Comparison of ENCODE assay signal across 17 mouse cellular contexts in genomic region chr17:31967311-31967710, GRCm38 (mm10).
A peak's percentile ranks its signal among the peaks of the same experiment; 100 is the strongest.
DNase-seq lines count a peak whose midpoint lies in the region; ATAC-seq and TF ChIP-seq lines count a peak whose summit lies in the region.
"Had no signal": no experiment of that assay in that cellular context is flagged by ENCODE, and none has a peak within 500 bp of the region (broad histone marks: within the 10 kb centered on the region; RNA-seq: fewer than 3 reads in every experiment).

No protein-coding gene starts in this region.

- no peak overlapping the region for H3K4me2 ChIP-seq in forebrain, embryonic 16.5 days (ENCODE audit: low read length)
- H3K4me2 ChIP-seq in forebrain, embryonic 13.5 days = no peak overlapping the region
- no peak overlapping the region for H3K4me2 ChIP-seq in kidney, embryonic 16.5 days (replicated peaks; ENCODE audit: low read depth, low read length)
- H3K4me2 ChIP-seq: lung, embryonic 14.5 days had no signal

- no peak for TF ChIP-seq CTCF in left cerebral cortex, adult 2 months (IDR thresholded peaks at IDR 0.05)

- no peaks in the 10 kb centered on the region for H3K36me3 ChIP-seq in forebrain, embryonic 16.5 days (ENCODE audit: control insufficient read depth, insufficient read depth)
- H3K36me3 ChIP-seq in forebrain, embryonic 13.5 days (ENCODE audit: poor library complexity, severe bottlenecking) = no peaks in the 10 kb centered on the region
- H3K36me3 ChIP-seq in kidney, embryonic 16.5 days (ENCODE audit: insufficient read depth, low read length) = no peaks in the 10 kb centered on the region
- H3K36me3 ChIP-seq: G1E had no signal

- no peak overlapping the region for H3K9ac ChIP-seq in forebrain, embryonic 16.5 days (replicated peaks; ENCODE audit: low read depth, low read length)
- no peak overlapping the region for H3K9ac ChIP-seq in forebrain, embryonic 13.5 days
- no peak overlapping the region for H3K9ac ChIP-seq in kidney, embryonic 16.5 days (replicated peaks; ENCODE audit: low read length)
- H3K9ac ChIP-seq: lung, embryonic 14.5 days had no signal

- H3K4me3 ChIP-seq in forebrain, embryonic 16.5 days (replicated peaks; ENCODE audit: low read length) = no peak overlapping the region
- H3K4me3 ChIP-seq in forebrain, embryonic 13.5 days = no peak overlapping the region
- H3K4me3 ChIP-seq in kidney, embryonic 16.5 days (ENCODE audit: low read length) = no peak overlapping the region
- no peak overlapping the region for H3K4me3 ChIP-seq in left cerebral cortex, adult 2 months
- H3K4me3 ChIP-seq: heart, adult 2 months; myocyte had no signal

- peak; percentile 38; the same call in 1 of the 2 replicates for ATAC-seq in forebrain, embryonic 16.5 days
- no peak for ATAC-seq in forebrain, embryonic 13.5 days
- no peak for ATAC-seq in kidney, embryonic 16.5 days (ENCODE audit: low FRiP score, low TSS enrichment)
- peak; percentile 80 for ATAC-seq in granulocyte monocyte progenitor cell, adult 5-6 weeks (replicated peaks; ENCODE audit: poor library complexity, severe bottlenecking)

- DNase-seq in kidney, postnatal 36 days = no peak
- peak; percentile 5 to 9 for DNase-seq in B cell, adult 2 months
- DNase-seq in cerebellum, postnatal 10 days = no peak
- DNase-seq in left cerebral cortex, adult 2 months (ENCODE audit: extremely low spot score in 1 of 2, low spot score in 2 of 2) = no peak
- DNase-seq: cerebellum, adult 18-20 months; embryo, embryonic 11 days; heart, adult 2 months; heart, postnatal 14 days; lung, embryonic 14.5 days; right cerebral cortex, postnatal 4 days; thymus, postnatal 14 days had no signal

- H3K27ac ChIP-seq in forebrain, embryonic 16.5 days (ENCODE audit: low read length) = no peak overlapping the region
- no peak overlapping the region for H3K27ac ChIP-seq in forebrain, embryonic 13.5 days
- peak overlapping the region; percentile 95 for H3K27ac ChIP-seq in kidney, embryonic 16.5 days (ENCODE audit: low read length)
- H3K27ac ChIP-seq in left cerebral cortex, adult 2 months = no peak overlapping the region
- H3K27ac ChIP-seq: heart, adult 2 months had no signal

- H3K27me3 ChIP-seq in forebrain, embryonic 16.5 days (replicated peaks; ENCODE audit: control insufficient read depth, insufficient read depth, low read length) = no peaks in the 10 kb centered on the region
- H3K27me3 ChIP-seq in forebrain, embryonic 13.5 days = no peaks in the 10 kb centered on the region
- no peaks in the 10 kb centered on the region for H3K27me3 ChIP-seq in kidney, embryonic 16.5 days (ENCODE audit: insufficient read depth, low read length)

- 89% methylated on average over 4 of the region's 4 CpGs for WGBS in forebrain, embryonic 16.5 days
- WGBS in forebrain, embryonic 13.5 days = 90% methylated on average over 4 of the region's 4 CpGs
- WGBS in kidney, embryonic 16.5 days = 56% methylated on average over 4 of the region's 4 CpGs

- no peaks in the 10 kb centered on the region for H3K4me1 ChIP-seq in forebrain, embryonic 16.5 days (replicated peaks; ENCODE audit: control insufficient read depth, insufficient read depth, low read length)
- no peaks in the 10 kb centered on the region for H3K4me1 ChIP-seq in forebrain, embryonic 13.5 days
- peaks cover 22% of the 10 kb centered on the region for H3K4me1 ChIP-seq in kidney, embryonic 16.5 days (ENCODE audit: insufficient read depth, low read length)

- intact Hi-C loops in left cerebral cortex, adult 2 months (cut with DNase I) = no loop called here

- no peaks in the 10 kb centered on the region for H3K9me3 ChIP-seq in forebrain, embryonic 16.5 days (ENCODE audit: control insufficient read depth, low read length)
- H3K9me3 ChIP-seq in forebrain, embryonic 13.5 days (replicated peaks) = no peaks in the 10 kb centered on the region
- no peaks in the 10 kb centered on the region for H3K9me3 ChIP-seq in kidney, embryonic 16.5 days (ENCODE audit: low read length)
- H3K9me3 ChIP-seq: G1E had no signal

Comparison
In these comparisons a context has a peak if more than half of its experiments do, and no peak if none do; other contexts are left out.
1. ATAC-seq: peak in forebrain, embryonic 16.5 days (single experiment) and granulocyte monocyte progenitor cell, adult 5-6 weeks (single experiment); none in forebrain, embryonic 13.5 days (single experiment) and kidney, embryonic 16.5 days (single experiment).
2. DNase-seq: peak in B cell, adult 2 months (2 of 2); none in kidney, postnatal 36 days (0 of 2), cerebellum, postnatal 10 days (0 of 2) and left cerebral cortex, adult 2 months (0 of 2).